Mouse (Mus musculus) CH12.LX (cell line): ENCODE data around the gene Spats2.
"Not testable (repeated sequence)": the region's sequence is repeated elsewhere in the genome, so short reads cannot be mapped to it uniquely, and the experiment has no call there.

Source experiments
- CTCF ChIP-seq, 2 experiments: IDR thresholded peaks in 1 of 2; conservative IDR thresholded peaks in 1 of 2; 2 replicates each; pipeline ENCODE4 v1.5.1; 2011 to 2012; ENCODE audit warnings: low read depth in 2 of 2, low read length in 2 of 2, improper control_type of control experiment in 1 of 2, inconsistent platforms in 1 of 2, mild to moderate bottlenecking in 1 of 2, moderate library complexity in 1 of 2
- E2F4 ChIP-seq: IDR thresholded peaks from 2 replicates; pipeline ENCODE4 v1.6.1; 2011; ENCODE audit warnings: low read depth, low read length, improper control_type of control experiment; ENCODE audit not compliant: insufficient replicate concordance
- MAX ChIP-seq: IDR thresholded peaks from 2 replicates; pipeline ENCODE4 v1.6.1; 2011; ENCODE audit warnings: low read length, improper control_type of control experiment
- NELFE ChIP-seq: IDR thresholded peaks from 2 replicates; pipeline ENCODE4 v1.6.1; 2011; ENCODE audit warnings: low read depth, low read length, improper control_type of control experiment
- POLR2A ChIP-seq: IDR thresholded peaks from 2 replicates; pipeline ENCODE4 v1.6.1; 2011; ENCODE audit warnings: low read depth, mild to moderate bottlenecking, improper control_type of control experiment, low read length
- SMC3 ChIP-seq: IDR thresholded peaks from 2 replicates; pipeline ENCODE4 v1.6.1; 2011; ENCODE audit warnings: low read depth, low read length, improper control_type of control experiment

DNA sequence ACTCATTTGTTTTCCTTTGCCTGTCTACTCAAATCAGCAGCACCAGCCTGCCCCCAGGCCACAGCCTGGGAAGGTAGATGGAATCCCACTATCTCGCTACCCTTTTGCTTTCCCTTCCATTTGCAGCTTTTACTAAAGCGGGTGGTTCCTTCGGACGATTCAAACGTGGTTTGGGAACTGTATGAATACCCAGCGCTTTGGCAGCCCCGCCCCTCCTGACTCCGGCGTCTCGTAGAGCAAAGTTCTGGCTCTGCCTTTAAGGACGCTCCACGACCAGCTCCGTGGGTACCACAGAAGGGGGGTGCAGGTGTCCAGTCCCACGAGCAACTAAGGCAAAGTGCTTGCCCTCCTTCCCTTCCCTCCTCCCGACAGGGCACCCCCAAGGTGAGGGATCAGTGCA, 125.4 kb downstream of the Spats2 start:
- TF ChIP-seq E2F4; CTCF (conservative IDR thresholded peaks at IDR 0.05 in 1 of 2, IDR thresholded peaks at IDR 0.05 in 1 of 2; ENCODE audit: low read depth in 2 of 2, low read length in 2 of 2); POLR2A; MAX; SMC3; NELFE: not testable (repeated sequence)
